Mouse (Mus musculus): Measurements from ENCODE around the gene Cryl1. TPM values are rescaled to one million over a fixed set of nuclear protein-coding genes. Genes with fewer than 3 reads are reported as not detected.

The Cryl1 gene
- total and polyA plus RNA-seq, 3 experiments: 17.8 to 22.0 TPM; not detected in 1

DNA sequence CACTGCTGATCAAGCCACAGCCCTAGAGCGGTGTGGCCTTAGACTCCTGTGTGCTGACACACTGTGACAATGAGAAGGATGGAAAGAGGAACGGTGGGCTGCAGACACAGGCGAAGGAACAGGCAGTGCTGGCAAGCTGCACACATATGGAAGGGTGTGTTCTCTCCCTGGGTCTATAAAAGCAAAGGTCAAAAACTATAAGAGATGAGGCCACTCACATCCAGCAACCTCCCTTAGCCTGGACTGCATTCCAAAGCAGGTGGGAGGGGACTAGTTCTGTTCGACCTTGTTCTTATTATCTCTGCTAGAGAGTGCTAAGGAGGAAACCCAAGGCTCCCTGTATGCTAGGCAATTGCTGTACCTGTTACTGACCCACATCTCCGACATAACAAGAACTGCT, 6.1 kb downstream of the Cryl1 start:
- Histone ChIP-seq H3K79me2 (ENCODE audit: control insufficient read depth, insufficient read depth, low read length, poor library complexity) (no peaks in the 10 kb centered on the region), H3K27me3 (ENCODE audit: control insufficient read depth in 1 of 2, insufficient read depth in 2 of 2, low read length in 2 of 2) (no peaks in the 10 kb centered on the region), H3K36me3 (ENCODE audit: control insufficient read depth in 1 of 2, insufficient read depth in 2 of 2, low read length in 2 of 2) (peaks cover 0 to 19% of the 10 kb centered on the region in 2 experiments; a peak in 2 of 4 replicates), H3K4me3 (ENCODE audit: control insufficient read depth in 1 of 2, insufficient read depth in 1 of 2, low read depth in 2 of 2, low read length in 2 of 2) (no peak overlapping the region), H3K4me1 (ENCODE audit: control insufficient read depth in 1 of 2, insufficient read depth in 2 of 2, low read length in 2 of 2) (peaks cover 12 to 24% of the 10 kb centered on the region in 2 experiments), H3K9ac (ENCODE audit: control insufficient read depth, low read depth, low read length, poor library complexity, severe bottlenecking) (no peak overlapping the region), H3K9me3 (replicated peaks; ENCODE audit: insufficient read depth, low read length) (no peaks in the 10 kb centered on the region), H3K27ac (ENCODE audit: control insufficient read depth, low read depth, low read length) (no peak overlapping the region)
- TF ChIP-seq ZKSCAN1 (IDR thresholded peaks at IDR 0.05; ENCODE audit: low read depth, low read length): no peak
- no peak for TF ChIP-seq POLR2A (IDR thresholded peaks at IDR 0.05; ENCODE audit: control insufficient read depth in 1 of 2, insufficient read depth in 1 of 2, low read depth in 1 of 2, low read length in 2 of 2, poor library complexity in 1 of 2)
- DNase-seq (ENCODE audit: low read depth, low spot score): peak; percentile 43

DNA sequence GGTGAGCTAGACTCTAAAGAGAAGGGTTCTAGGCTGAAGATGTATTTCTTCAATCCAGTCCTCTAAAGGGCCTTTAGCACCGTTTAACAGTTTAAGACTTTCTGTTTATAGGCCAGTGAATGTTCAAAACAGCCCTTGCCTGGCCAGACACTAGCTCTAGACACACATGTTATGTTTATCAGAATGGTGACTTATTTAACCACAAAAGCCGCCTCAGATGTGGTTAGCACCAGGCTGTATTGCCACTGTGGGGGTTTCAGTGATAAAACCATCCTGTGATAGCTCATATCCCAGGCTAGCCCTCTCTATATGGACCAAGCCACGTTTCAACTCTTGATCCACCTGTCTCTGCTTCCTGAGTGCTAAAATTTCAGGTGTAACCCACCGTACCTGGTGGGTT, 6.7 kb downstream of the Cryl1 start:
- Histone ChIP-seq H3K79me2 (ENCODE audit: control insufficient read depth, insufficient read depth, low read length, poor library complexity) (no peaks in the 10 kb centered on the region), H3K27me3 (ENCODE audit: control insufficient read depth in 1 of 2, insufficient read depth in 2 of 2, low read length in 2 of 2) (no peaks in the 10 kb centered on the region), H3K27ac (ENCODE audit: control insufficient read depth, low read depth, low read length) (peak overlapping the region; percentile 18; the same call in 1 of the 2 replicates), H3K9ac (ENCODE audit: control insufficient read depth, low read depth, low read length, poor library complexity, severe bottlenecking) (no peak overlapping the region), H3K9me3 (replicated peaks; ENCODE audit: insufficient read depth, low read length) (no peaks in the 10 kb centered on the region), H3K36me3 (ENCODE audit: control insufficient read depth in 1 of 2, insufficient read depth in 2 of 2, low read length in 2 of 2) (peaks cover 0 to 22% of the 10 kb centered on the region in 2 experiments; a peak in 2 of 4 replicates), H3K4me1 (ENCODE audit: control insufficient read depth in 1 of 2, insufficient read depth in 2 of 2, low read length in 2 of 2) (peaks cover 15 to 30% of the 10 kb centered on the region in 2 experiments), H3K4me3 (ENCODE audit: control insufficient read depth in 1 of 2, insufficient read depth in 1 of 2, low read depth in 2 of 2, low read length in 2 of 2) (no peak overlapping the region)
- DNase-seq (ENCODE audit: low read depth, low spot score): peak; percentile 63
- no peak for TF ChIP-seq USF2 (IDR thresholded peaks at IDR 0.05; ENCODE audit: borderline replicate concordance in 1 of 2, insufficient read depth in 1 of 2, low read depth in 1 of 2, low read length in 2 of 2)
- no peak for TF ChIP-seq KAT2A (conservative IDR thresholded peaks at IDR 0.05; ENCODE audit: low read depth, low read length)
- no peak for TF ChIP-seq ZMIZ1 (IDR thresholded peaks at IDR 0.05; ENCODE audit: low read depth, low read length)
- TF ChIP-seq MAX (IDR thresholded peaks at IDR 0.05; ENCODE audit: low read length): no peak
- peak; percentile 63; the same call in 1 of the 2 replicates for TF ChIP-seq MYC (IDR thresholded peaks at IDR 0.05; ENCODE audit: low read depth, low read length)
- TF ChIP-seq ZNF384 (IDR thresholded peaks at IDR 0.05; ENCODE audit: low read depth, low read length): no peak
- no peak for TF ChIP-seq POLR2A (IDR thresholded peaks at IDR 0.05; ENCODE audit: control insufficient read depth in 1 of 2, insufficient read depth in 1 of 2, low read depth in 1 of 2, low read length in 2 of 2, poor library complexity in 1 of 2)
- no peak for TF ChIP-seq RAD21 (IDR thresholded peaks at IDR 0.05; ENCODE audit: low read depth, low read length)
- no peak for TF ChIP-seq NELFE (IDR thresholded peaks at IDR 0.05; ENCODE audit: low read depth, low read length)
- TF ChIP-seq MXI1 (IDR thresholded peaks at IDR 0.05; ENCODE audit: low read depth, low read length): peak; percentile 61; the same call in 1 of the 2 replicates
- no peak for TF ChIP-seq POLR2AphosphoS2 (IDR thresholded peaks at IDR 0.05; ENCODE audit: low read length)
- TF ChIP-seq MYB (IDR thresholded peaks at IDR 0.05; ENCODE audit: low read depth, low read length): no peak
- TF ChIP-seq HCFC1 (IDR thresholded peaks at IDR 0.05; ENCODE audit: low read depth, low read length): no peak
- no peak for TF ChIP-seq SMC3 (IDR thresholded peaks at IDR 0.05; ENCODE audit: low read depth, low read length)
- peak; percentile 46 to 67; a peak in 3 of 4 replicates for TF ChIP-seq EP300 (IDR thresholded peaks at IDR 0.05; ENCODE audit: low read depth in 1 of 2, low read length in 2 of 2)
- peak; percentile 42; the same call in 1 of the 2 replicates for TF ChIP-seq SIN3A (IDR thresholded peaks at IDR 0.05; ENCODE audit: low read length)
- TF ChIP-seq ELF1 (IDR thresholded peaks at IDR 0.05; ENCODE audit: low read depth, low read length): no peak
- TF ChIP-seq USF1 (IDR thresholded peaks at IDR 0.05; ENCODE audit: low read depth, low read length): no peak
- TF ChIP-seq MAZ (IDR thresholded peaks at IDR 0.05; ENCODE audit: low read depth, low read length): no peak
- no peak for TF ChIP-seq CHD2 (IDR thresholded peaks at IDR 0.05; ENCODE audit: low read length)
- 0 out of 2 replicates have a peak, but pooled peaks have one; percentile 16 for TF ChIP-seq TAL1 (IDR thresholded peaks at IDR 0.05; ENCODE audit: low read length)
- 0 out of 2 replicates have a peak, but pooled peaks have one; percentile 39 for TF ChIP-seq TCF12 (IDR thresholded peaks at IDR 0.05; ENCODE audit: low read depth, low read length)
- no peak for TF ChIP-seq CHD1 (IDR thresholded peaks at IDR 0.05; ENCODE audit: low read depth, low read length)
- TF ChIP-seq BHLHE40 (IDR thresholded peaks at IDR 0.05; ENCODE audit: borderline replicate concordance, low read depth, low read length): no peak
- 0 out of 2 replicates have a peak, but pooled peaks have one; percentile 17 for TF ChIP-seq RCOR1 (IDR thresholded peaks at IDR 0.05; ENCODE audit: low read depth, low read length)
- no peak for TF ChIP-seq NRF1 (IDR thresholded peaks at IDR 0.05; ENCODE audit: insufficient read depth, low read depth, low read length, poor library complexity, severe bottlenecking)
- TF ChIP-seq POLR2AphosphoS5 (IDR thresholded peaks at IDR 0.05; ENCODE audit: borderline replicate concordance, low read depth, low read length): no peak
- TF ChIP-seq GABPA (IDR thresholded peaks at IDR 0.05; ENCODE audit: low read depth, low read length): no peak
- TF ChIP-seq GATA1 (IDR thresholded peaks at IDR 0.05; ENCODE audit: low read depth, low read length): peak; percentile 51
- TF ChIP-seq UBTF (IDR thresholded peaks at IDR 0.05; ENCODE audit: borderline replicate concordance, insufficient read depth, low read depth, low read length): no peak

Measured in MEL (cell line).